Mouse (Mus musculus): ENCODE data around the gene Olfr1291-ps1. TPM values are rescaled to one million over a fixed set of nuclear protein-coding genes. Genes with fewer than 3 reads are reported as not detected.

Gene Olfr1291-ps1
- polyA plus RNA-seq (2015; fragmentation: Illumina TruSeq; extraction: RNeasy Lipid Tissue Mini Kit (QIAGEN cat#74804); ENCODE audit: insufficient read depth, low replicate concordance), result not detected

GRCm38 (mm10) chr2:111496880-111497279 is at the start of gene Olfr1291-ps1:
Gene Olfr1291-ps1, plus strand, starts transcription at chr2:111497180.

DNA sequence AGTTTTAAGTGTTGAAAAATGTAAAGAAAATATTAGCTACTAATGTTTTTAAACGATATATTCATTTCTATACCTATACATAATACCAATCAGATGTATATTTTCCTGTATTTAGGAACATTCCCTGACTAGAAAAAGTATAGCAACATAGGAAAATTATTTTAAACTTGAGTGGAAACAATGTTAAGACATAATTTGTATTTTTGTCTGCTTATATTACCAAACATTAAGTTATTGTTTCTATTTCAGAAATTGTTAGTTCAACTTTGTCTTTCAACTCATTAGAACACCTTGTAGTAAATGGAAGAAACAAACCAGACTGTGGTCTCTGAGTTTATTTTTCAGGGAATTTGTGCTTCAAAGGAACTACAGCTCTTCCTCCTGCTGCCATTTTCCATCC is 48.1 kb upstream of the Olfr1291-ps1 start, which contains the start of gene Olfr1287:
Gene Olfr1287, plus strand, starts transcription at position 301 of the 400 bp plus-strand sequence.

GRCm38 (mm10) chr2:111473801-111474200 is 23.2 kb upstream of the Olfr1291-ps1 start, which contains the start of gene Olfr1288:
Gene Olfr1288, plus strand, starts transcription at chr2:111474101.

DNA sequence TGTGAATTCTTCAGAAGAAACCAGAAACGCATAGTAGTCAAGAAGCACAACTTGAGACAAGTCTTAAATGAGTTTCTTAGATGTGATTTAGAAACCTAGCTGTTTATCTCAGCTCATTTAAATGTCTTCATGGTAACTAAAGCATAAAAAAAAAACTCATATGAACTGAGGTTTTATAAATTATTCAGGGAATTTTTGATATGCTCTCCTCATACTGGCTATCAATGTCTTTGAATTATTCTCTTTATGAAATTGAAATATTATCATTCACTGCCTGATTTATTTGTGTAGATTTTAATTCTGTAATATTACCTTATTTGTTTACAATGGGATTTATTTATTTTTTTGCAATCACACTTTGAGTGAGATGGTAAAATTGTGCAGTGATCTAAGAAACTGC is 16.5 kb upstream of the Olfr1291-ps1 start, which contains the start of gene Olfr1289:
Gene Olfr1289, plus strand, starts transcription at position 301 of the 400 bp plus-strand sequence.

GRCm38 (mm10) chr2:111493729-111494128 is 3.3 kb upstream of the Olfr1291-ps1 start, which contains the start of gene Olfr1290:
Gene Olfr1290, minus strand, starts transcription at chr2:111493829.

DNA sequence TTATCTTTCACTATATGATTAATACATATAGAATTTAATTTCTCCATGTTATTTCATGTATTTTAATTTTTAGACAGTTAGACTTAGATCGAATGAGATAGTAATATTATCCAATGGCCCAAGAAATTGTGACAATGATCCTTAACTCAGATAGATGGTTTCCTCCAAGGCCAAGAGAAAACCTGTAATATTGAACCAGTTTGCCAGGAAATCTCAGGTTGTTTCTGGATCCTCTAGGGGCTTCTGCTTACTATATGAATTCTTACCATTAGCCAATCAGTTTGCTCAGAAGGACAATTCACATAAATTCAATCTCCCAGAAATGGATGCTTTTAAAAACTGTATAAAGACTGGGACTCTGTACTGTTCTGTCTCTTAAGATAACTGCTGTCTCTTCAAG is 27.9 kb downstream of the Olfr1291-ps1 start, which contains the start of gene Olfr1293-ps:
Gene Olfr1293-ps, plus strand, starts transcription at position 301 of the 400 bp plus-strand sequence.

DNA sequence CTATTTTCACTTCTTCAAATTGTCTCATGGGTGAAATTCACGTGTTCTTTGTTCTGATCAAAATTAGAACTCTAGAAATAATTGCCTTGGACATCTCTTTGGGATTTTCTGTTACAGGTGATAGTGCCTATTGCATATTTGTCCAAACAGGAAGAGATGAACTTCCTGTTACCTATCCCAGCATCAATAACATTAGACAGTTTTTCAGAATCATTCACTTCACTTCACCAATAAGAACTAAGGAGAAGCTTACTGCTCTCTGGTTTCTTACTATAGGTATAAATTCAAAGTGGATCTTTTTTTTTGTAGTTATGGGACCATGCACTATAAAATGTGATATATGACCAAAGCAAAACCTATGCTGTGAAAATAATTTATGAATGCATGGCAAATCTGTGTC is 43.2 kb downstream of the Olfr1291-ps1 start, which contains the start of gene Olfr1294:
Gene Olfr1294, minus strand, starts transcription at position 101 of the 400 bp plus-strand sequence.

Other genes starting within 250 kb of the Olfr1291-ps1 start
- gene Olfr1276, start 242.7 kb upstream of the Olfr1291-ps1 start, polyA plus RNA-seq (2015; fragmentation: Illumina TruSeq; extraction: RNeasy Lipid Tissue Mini Kit (QIAGEN cat#74804); ENCODE audit: insufficient read depth, low replicate concordance), result not detected
- not detected for gene Olfr1277, start 223.1 kb upstream of the Olfr1291-ps1 start, polyA plus RNA-seq (2015; fragmentation: Illumina TruSeq; extraction: RNeasy Lipid Tissue Mini Kit (QIAGEN cat#74804); ENCODE audit: insufficient read depth, low replicate concordance)
- gene Olfr1278, start 207.0 kb upstream of the Olfr1291-ps1 start, polyA plus RNA-seq (2015; fragmentation: Illumina TruSeq; extraction: RNeasy Lipid Tissue Mini Kit (QIAGEN cat#74804); ENCODE audit: insufficient read depth, low replicate concordance), result not detected
- gene Olfr1279, start 196.5 kb upstream of the Olfr1291-ps1 start, polyA plus RNA-seq (2015; fragmentation: Illumina TruSeq; extraction: RNeasy Lipid Tissue Mini Kit (QIAGEN cat#74804); ENCODE audit: insufficient read depth, low replicate concordance), result not detected
- gene Olfr1280, start 183.2 kb upstream of the Olfr1291-ps1 start, polyA plus RNA-seq (2015; fragmentation: Illumina TruSeq; extraction: RNeasy Lipid Tissue Mini Kit (QIAGEN cat#74804); ENCODE audit: insufficient read depth, low replicate concordance), result not detected
- gene Olfr1281, start 170.7 kb upstream of the Olfr1291-ps1 start, polyA plus RNA-seq (2015; fragmentation: Illumina TruSeq; extraction: RNeasy Lipid Tissue Mini Kit (QIAGEN cat#74804); ENCODE audit: insufficient read depth, low replicate concordance), result not detected
- not detected for gene Olfr1282, start 161.1 kb upstream of the Olfr1291-ps1 start, polyA plus RNA-seq (2015; fragmentation: Illumina TruSeq; extraction: RNeasy Lipid Tissue Mini Kit (QIAGEN cat#74804); ENCODE audit: insufficient read depth, low replicate concordance)
- not detected for gene Olfr1283, start 130.4 kb upstream of the Olfr1291-ps1 start, polyA plus RNA-seq (2015; fragmentation: Illumina TruSeq; extraction: RNeasy Lipid Tissue Mini Kit (QIAGEN cat#74804); ENCODE audit: insufficient read depth, low replicate concordance)
- gene Olfr1284, start 121.7 kb upstream of the Olfr1291-ps1 start, polyA plus RNA-seq (2015; fragmentation: Illumina TruSeq; extraction: RNeasy Lipid Tissue Mini Kit (QIAGEN cat#74804); ENCODE audit: insufficient read depth, low replicate concordance), result not detected
- not detected for gene Olfr1286, start 74.1 kb upstream of the Olfr1291-ps1 start, polyA plus RNA-seq (2015; fragmentation: Illumina TruSeq; extraction: RNeasy Lipid Tissue Mini Kit (QIAGEN cat#74804); ENCODE audit: insufficient read depth, low replicate concordance)
- not detected for gene Olfr1287, start 48.0 kb upstream of the Olfr1291-ps1 start, polyA plus RNA-seq (2015; fragmentation: Illumina TruSeq; extraction: RNeasy Lipid Tissue Mini Kit (QIAGEN cat#74804); ENCODE audit: insufficient read depth, low replicate concordance)
- not detected for gene Olfr1288, start 23.1 kb upstream of the Olfr1291-ps1 start, polyA plus RNA-seq (2015; fragmentation: Illumina TruSeq; extraction: RNeasy Lipid Tissue Mini Kit (QIAGEN cat#74804); ENCODE audit: insufficient read depth, low replicate concordance)
- not detected for gene Olfr1289, start 16.4 kb upstream of the Olfr1291-ps1 start, polyA plus RNA-seq (2015; fragmentation: Illumina TruSeq; extraction: RNeasy Lipid Tissue Mini Kit (QIAGEN cat#74804); ENCODE audit: insufficient read depth, low replicate concordance)
- gene Olfr1290, start 3.4 kb upstream of the Olfr1291-ps1 start, polyA plus RNA-seq (2015; fragmentation: Illumina TruSeq; extraction: RNeasy Lipid Tissue Mini Kit (QIAGEN cat#74804); ENCODE audit: insufficient read depth, low replicate concordance), result not detected
- gene Olfr1293-ps, start 28.0 kb downstream of the Olfr1291-ps1 start, polyA plus RNA-seq (2015; fragmentation: Illumina TruSeq; extraction: RNeasy Lipid Tissue Mini Kit (QIAGEN cat#74804); ENCODE audit: insufficient read depth, low replicate concordance), result not detected
- gene Olfr1294, start 43.1 kb downstream of the Olfr1291-ps1 start, polyA plus RNA-seq (2015; fragmentation: Illumina TruSeq; extraction: RNeasy Lipid Tissue Mini Kit (QIAGEN cat#74804); ENCODE audit: insufficient read depth, low replicate concordance), result not detected
- gene Olfr1295, start 72.5 kb downstream of the Olfr1291-ps1 start, polyA plus RNA-seq (2015; fragmentation: Illumina TruSeq; extraction: RNeasy Lipid Tissue Mini Kit (QIAGEN cat#74804); ENCODE audit: insufficient read depth, low replicate concordance), result not detected
- not detected for gene Olfr1297, start 129.3 kb downstream of the Olfr1291-ps1 start, polyA plus RNA-seq (2015; fragmentation: Illumina TruSeq; extraction: RNeasy Lipid Tissue Mini Kit (QIAGEN cat#74804); ENCODE audit: insufficient read depth, low replicate concordance)
- not detected for gene Olfr1298, start 152.0 kb downstream of the Olfr1291-ps1 start, polyA plus RNA-seq (2015; fragmentation: Illumina TruSeq; extraction: RNeasy Lipid Tissue Mini Kit (QIAGEN cat#74804); ENCODE audit: insufficient read depth, low replicate concordance)
- gene Olfr1299, start 164.2 kb downstream of the Olfr1291-ps1 start, polyA plus RNA-seq (2015; fragmentation: Illumina TruSeq; extraction: RNeasy Lipid Tissue Mini Kit (QIAGEN cat#74804); ENCODE audit: insufficient read depth, low replicate concordance), result not detected